Mouse (Mus musculus) MEL (cell line): ENCODE data around the gene Eif5a. TPM values are rescaled to one million over a fixed set of nuclear protein-coding genes. Genes with fewer than 3 reads are reported as not detected.

Source experiments
- DNase-seq: peaks from one replicate; pipeline ENCODE4 v3.0.0; 2011; ENCODE audit warnings: low read depth, low spot score
- H3K27ac ChIP-seq: 2 replicates; pipeline ENCODE4 v1.5.1; 2012; ENCODE audit warnings: low read depth, mild to moderate bottlenecking, control low read depth, low read length, moderate library complexity; ENCODE audit not compliant: control insufficient read depth
- H3K27me3 ChIP-seq, 2 experiments: fragments of 150-350 bp in 1 of 2; sonication (generic) in 1 of 2; 2 replicates each; pipeline ENCODE4 v1.6.1; 2012; ENCODE audit warnings: low read length in 2 of 2, mild to moderate bottlenecking in 2 of 2, improper control_type of control experiment in 1 of 2, moderate library complexity in 1 of 2; ENCODE audit not compliant: insufficient read depth in 2 of 2, control insufficient read depth in 1 of 2
- H3K36me3 ChIP-seq, 2 experiments: 2 replicates each; pipeline ENCODE4 v1.6.1; 2012 to 2014; ENCODE audit warnings: low read length in 2 of 2, improper control_type of control experiment in 1 of 2, inconsistent platforms in 1 of 2, mild to moderate bottlenecking in 1 of 2; ENCODE audit not compliant: insufficient read depth in 2 of 2, control insufficient read depth in 1 of 2
- H3K4me1 ChIP-seq, 2 experiments: fragments of 150-350 bp in 1 of 2; sonication (generic) in 1 of 2; 2 replicates each; pipeline ENCODE4 v1.6.1; 2012; ENCODE audit warnings: low read length in 2 of 2, improper control_type of control experiment in 1 of 2, mild to moderate bottlenecking in 1 of 2; ENCODE audit not compliant: insufficient read depth in 2 of 2, control insufficient read depth in 1 of 2
- H3K4me3 ChIP-seq, 2 experiments: fragments of 150-350 bp in 1 of 2; sonication (generic) in 1 of 2; 2 replicates each; pipeline ENCODE4 v1.5.1; 2012; ENCODE audit warnings: low read depth in 2 of 2, low read length in 2 of 2, mild to moderate bottlenecking in 2 of 2, moderate library complexity in 2 of 2, control low read depth in 1 of 2, improper control_type of control experiment in 1 of 2; ENCODE audit not compliant: control insufficient read depth in 1 of 2, insufficient read depth in 1 of 2
- H3K79me2 ChIP-seq: 2 replicates; pipeline ENCODE4 v1.6.1; 2012; ENCODE audit warnings: mild to moderate bottlenecking, low read length, moderate library complexity; ENCODE audit not compliant: control insufficient read depth, poor library complexity, insufficient read depth
- H3K9ac ChIP-seq: 2 replicates; pipeline ENCODE4 v1.6.1; 2012; ENCODE audit warnings: low read depth, mild to moderate bottlenecking, control low read depth, low read length, moderate library complexity; ENCODE audit not compliant: control insufficient read depth, poor library complexity, severe bottlenecking
- H3K9me3 ChIP-seq: fragments of 150-350 bp; sonication (generic); replicated peaks from 2 replicates; pipeline ENCODE4 v1.6.1; 2012; ENCODE audit warnings: mild to moderate bottlenecking, low read length, improper control_type of control experiment, moderate library complexity; ENCODE audit not compliant: insufficient read depth
- BHLHE40 ChIP-seq: IDR thresholded peaks from 2 replicates; pipeline ENCODE4 v1.6.1; 2012; ENCODE audit warnings: low read depth, mild to moderate bottlenecking, inconsistent platforms, low read length, improper control_type of control experiment, borderline replicate concordance
- CHD2 ChIP-seq: IDR thresholded peaks from 2 replicates; pipeline ENCODE4 v1.6.1; 2011; ENCODE audit warnings: low read length, improper control_type of control experiment
- CTCF ChIP-seq, 3 experiments: IDR thresholded peaks in 2 of 3; conservative IDR thresholded peaks in 1 of 3; 2 replicates each; pipeline ENCODE4 v1.5.1; 2011 to 2012; ENCODE audit warnings: low read length in 3 of 3, low read depth in 2 of 3, mild to moderate bottlenecking in 2 of 3, improper control_type of control experiment in 1 of 3, inconsistent platforms in 1 of 3, mixed read lengths in 1 of 3, moderate library complexity in 1 of 3; ENCODE audit not compliant: control insufficient read depth in 1 of 3, insufficient read depth in 1 of 3, poor library complexity in 1 of 3, severe bottlenecking in 1 of 3
- ELF1 ChIP-seq: IDR thresholded peaks from 2 replicates; pipeline ENCODE4 v1.6.1; 2014; ENCODE audit warnings: low read depth, mild to moderate bottlenecking, inconsistent platforms, low read length, improper control_type of control experiment, moderate library complexity
- GABPA ChIP-seq: IDR thresholded peaks from 2 replicates; pipeline ENCODE4 v1.6.1; 2012; ENCODE audit warnings: low read depth, mild to moderate bottlenecking, inconsistent platforms, low read length, improper control_type of control experiment, moderate library complexity
- GATA1 ChIP-seq: IDR thresholded peaks from 2 replicates; pipeline ENCODE4 v1.6.1; 2011; ENCODE audit warnings: low read depth, low read length, improper control_type of control experiment
- HCFC1 ChIP-seq: IDR thresholded peaks from 2 replicates; pipeline ENCODE4 v1.6.1; 2012; ENCODE audit warnings: low read depth, mild to moderate bottlenecking, inconsistent platforms, low read length, improper control_type of control experiment, moderate library complexity
- KAT2A ChIP-seq: conservative IDR thresholded peaks from 2 replicates; pipeline ENCODE4 v1.6.1; 2012; ENCODE audit warnings: low read depth, low read length, improper control_type of control experiment, inconsistent platforms
- MAFK ChIP-seq: IDR thresholded peaks from 2 replicates; pipeline ENCODE4 v1.6.1; 2011; ENCODE audit warnings: low read depth, mild to moderate bottlenecking, low read length, improper control_type of control experiment, borderline replicate concordance
- MAX ChIP-seq: IDR thresholded peaks from 2 replicates; pipeline ENCODE4 v1.6.1; 2011; ENCODE audit warnings: low read length, improper control_type of control experiment
- MEF2A ChIP-seq: IDR thresholded peaks from 2 replicates; pipeline ENCODE4 v1.6.1; 2014; ENCODE audit warnings: low read depth, mild to moderate bottlenecking, inconsistent platforms, low read length, improper control_type of control experiment; ENCODE audit not compliant: poor library complexity, insufficient replicate concordance, severe bottlenecking; ENCODE audit errors: extremely low read depth
- MXI1 ChIP-seq: IDR thresholded peaks from 2 replicates; pipeline ENCODE4 v1.6.1; 2011; ENCODE audit warnings: mild to moderate bottlenecking, low read depth, low read length, improper control_type of control experiment
- MYC ChIP-seq: IDR thresholded peaks from 2 replicates; pipeline ENCODE4 v1.6.1; 2011; ENCODE audit warnings: low read depth, mild to moderate bottlenecking, low read length, improper control_type of control experiment, moderate library complexity
- NELFE ChIP-seq: IDR thresholded peaks from 2 replicates; pipeline ENCODE4 v1.6.1; 2011; ENCODE audit warnings: low read depth, low read length, improper control_type of control experiment
- POLR2A ChIP-seq, 2 experiments: IDR thresholded peaks; 2 replicates each; pipeline ENCODE4 v1.6.1; 2011 to 2012; ENCODE audit warnings: low read length in 2 of 2, mild to moderate bottlenecking in 2 of 2, control low read depth in 1 of 2, improper control_type of control experiment in 1 of 2, low read depth in 1 of 2, moderate library complexity in 1 of 2; ENCODE audit not compliant: control insufficient read depth in 1 of 2, insufficient read depth in 1 of 2, poor library complexity in 1 of 2
- RCOR1 ChIP-seq: IDR thresholded peaks from 2 replicates; pipeline ENCODE4 v1.6.1; 2012; ENCODE audit warnings: low read depth, mild to moderate bottlenecking, inconsistent platforms, low read length, improper control_type of control experiment
- SIN3A ChIP-seq: IDR thresholded peaks from 2 replicates; pipeline ENCODE4 v1.6.1; 2012; ENCODE audit warnings: low read length, improper control_type of control experiment, inconsistent platforms
- SMC3 ChIP-seq: IDR thresholded peaks from 2 replicates; pipeline ENCODE4 v1.6.1; 2011; ENCODE audit warnings: low read depth, low read length, improper control_type of control experiment
- TAL1 ChIP-seq: IDR thresholded peaks from 2 replicates; pipeline ENCODE4 v1.6.1; 2012; ENCODE audit warnings: mild to moderate bottlenecking, inconsistent platforms, low read length, moderate library complexity, mixed read lengths
- TBP ChIP-seq: IDR thresholded peaks from 2 replicates; pipeline ENCODE4 v1.8.0; 2011; ENCODE audit warnings: low read depth, low read length, improper control_type of control experiment
- UBTF ChIP-seq: IDR thresholded peaks from 2 replicates; pipeline ENCODE4 v1.6.1; 2012; ENCODE audit warnings: low read depth, mild to moderate bottlenecking, inconsistent platforms, low read length, improper control_type of control experiment, moderate library complexity, borderline replicate concordance; ENCODE audit not compliant: insufficient read depth
- USF1 ChIP-seq: IDR thresholded peaks from 2 replicates; pipeline ENCODE4 v1.6.1; 2014; ENCODE audit warnings: low read depth, mild to moderate bottlenecking, inconsistent platforms, low read length, improper control_type of control experiment, moderate library complexity
- USF2 ChIP-seq, 2 experiments: IDR thresholded peaks; 2 replicates each; pipeline ENCODE4 v1.6.1; 2011 to 2012; ENCODE audit warnings: improper control_type of control experiment in 2 of 2, low read length in 2 of 2, borderline replicate concordance in 1 of 2, inconsistent platforms in 1 of 2, low read depth in 1 of 2, mild to moderate bottlenecking in 1 of 2; ENCODE audit not compliant: insufficient read depth in 1 of 2
- ZKSCAN1 ChIP-seq: IDR thresholded peaks from 2 replicates; pipeline ENCODE4 v1.6.1; 2012; ENCODE audit warnings: low read depth, mild to moderate bottlenecking, inconsistent platforms, low read length, improper control_type of control experiment, moderate library complexity
- ZNF384 ChIP-seq: IDR thresholded peaks from 2 replicates; pipeline ENCODE4 v1.6.1; 2012; ENCODE audit warnings: low read depth, mild to moderate bottlenecking, inconsistent platforms, low read length, improper control_type of control experiment
- polyA plus RNA-seq, 2 experiments: library from polyadenylated mRNA; stranded (reverse) in 1 of 2; unstranded in 1 of 2; fragments of >175 nt in 1 of 2; fragments of >200 nt in 1 of 2; gene quantifications; 2 replicates each; pipeline versions ENCODE4 v1.2.1 to v1.2.4; 2012; ENCODE audit warnings: low replicate concordance in 2 of 2, low read depth in 1 of 2; ENCODE audit not compliant: insufficient read length in 2 of 2, insufficient read depth in 1 of 2, missing spikeins in 1 of 2
- total RNA-seq: library from RNA; depleted of rRNA; stranded (reverse); fragments of 300-350 nt; gene quantifications from 2 replicates; pipeline ENCODE4 v1.2.3, GENCODE M21; 2012

Eif5a gene
- total and polyA plus RNA-seq, 3 experiments = 1,272 to 3,185 (median 1,428) TPM

DNA sequence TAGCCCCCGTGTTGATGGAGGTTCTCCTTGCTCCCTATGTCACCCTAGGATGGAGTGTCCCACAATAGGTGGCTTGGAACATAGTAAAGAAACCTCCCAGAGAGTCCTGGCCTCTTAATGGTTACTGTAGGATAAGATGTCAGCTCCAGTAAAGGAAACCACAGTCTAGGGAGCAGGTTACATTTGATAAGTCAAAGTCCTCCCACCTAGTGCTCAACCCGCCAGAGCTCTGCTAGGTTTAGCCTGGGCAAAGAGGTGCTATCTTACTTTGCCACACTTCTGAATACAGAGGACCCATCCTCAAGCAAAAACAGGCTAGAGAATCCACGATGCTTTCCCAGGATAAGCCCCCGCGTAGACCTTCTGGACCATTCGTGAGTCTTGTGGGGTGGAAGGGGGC is 42.8 kb downstream of the Eif5a start (continued):
- TF ChIP-seq ZNF384 (no peak), ELF1 (no peak), GATA1 (peak; percentile 86), USF1 (no peak), CHD2 (no peak), UBTF (no peak), POLR2A (IDR thresholded peaks at IDR 0.05; ENCODE audit: control insufficient read depth in 1 of 2, insufficient read depth in 1 of 2, low read depth in 1 of 2, low read length in 2 of 2, poor library complexity in 1 of 2) (no peak), GABPA (no peak), TAL1 (peak; percentile 78), TBP (no peak), CTCF (IDR thresholded peaks at IDR 0.05 in 2 of 3, conservative IDR thresholded peaks at IDR 0.05 in 1 of 3; ENCODE audit: control insufficient read depth in 1 of 3, insufficient read depth in 1 of 3, low read depth in 2 of 3, low read length in 3 of 3, poor library complexity in 1 of 3, severe bottlenecking in 1 of 3) (no peak), ZKSCAN1 (no peak), MAFK (no peak), NELFE (no peak), MXI1 (0 out of 2 replicates have a peak, but pooled peaks have one; percentile 7), MEF2A (no peak), RCOR1 (peak; percentile 72), KAT2A (no peak), MAX (no peak), SMC3 (peak; percentile 19; the same call in 1 of the 2 replicates), MYC (no peak), BHLHE40 (no peak)

- H3K27ac ChIP-seq = peak overlapping the region; percentile 39
- H3K4me1 ChIP-seq = peaks cover 11 to 57% of the 10 kb centered on the region in 2 experiments
- no peak for DNase-seq
- H3K9me3 ChIP-seq = no peaks in the 10 kb centered on the region
- H3K79me2 ChIP-seq = no peaks in the 10 kb centered on the region
- H3K36me3 ChIP-seq = peaks cover 0 to 33% of the 10 kb centered on the region in 2 experiments; a peak in 2 of 4 replicates
- no peak overlapping the region for H3K4me3 ChIP-seq
- no peak overlapping the region for H3K9ac ChIP-seq
- TF ChIP-seq MEF2A = no peak
- TF ChIP-seq USF2 (IDR thresholded peaks at IDR 0.05; ENCODE audit: borderline replicate concordance in 1 of 2, insufficient read depth in 1 of 2, low read depth in 1 of 2, low read length in 2 of 2) = no peak
- TF ChIP-seq SIN3A = no peak
- TF ChIP-seq KAT2A = no peak
- TF ChIP-seq CHD2 = no peak
- TF ChIP-seq CTCF (IDR thresholded peaks at IDR 0.05 in 2 of 3, conservative IDR thresholded peaks at IDR 0.05 in 1 of 3; ENCODE audit: control insufficient read depth in 1 of 3, insufficient read depth in 1 of 3, low read depth in 2 of 3, low read length in 3 of 3, poor library complexity in 1 of 3, severe bottlenecking in 1 of 3) = no peak
- TF ChIP-seq UBTF = no peak
- no peak for TF ChIP-seq HCFC1
- TF ChIP-seq MAFK = no peak
- no peaks in the 10 kb centered on the region for H3K27me3 ChIP-seq
Observed at GRCm38 (mm10) chr11:69878399-69878798, 43.4 kb downstream of the Eif5a start.
